In genomic region chr7:46025436-46025835, GRCm38 (mm10) we compare ENCODE assay signal across 17 mouse cellular contexts. TPM values are rescaled to one million over a fixed set of nuclear protein-coding genes. Genes with fewer than 3 reads are reported as not detected.
"Had no signal": no experiment of that assay in that cellular context is flagged by ENCODE, and none has a peak within 500 bp of the region (broad histone marks: within the 10 kb centered on the region; RNA-seq: fewer than 3 reads in every experiment).

No protein-coding gene starts in this region.

- H3K27me3 ChIP-seq: liver, embryonic 13.5 days; liver, embryonic 15.5 days; midbrain, embryonic 15.5 days; neural tube, embryonic 12.5 days; stomach, embryonic 15.5 days had no signal

- H3K4me2 ChIP-seq: liver, embryonic 11.5 days; liver, embryonic 13.5 days; liver, embryonic 15.5 days; midbrain, embryonic 11.5 days; midbrain, embryonic 13.5 days; midbrain, embryonic 15.5 days; neural tube, embryonic 12.5 days; stomach, embryonic 15.5 days had no signal

- H3K4me1 ChIP-seq: midbrain, embryonic 13.5 days; midbrain, embryonic 15.5 days; neural tube, embryonic 12.5 days had no signal

- H3K9me3 ChIP-seq: liver, embryonic 13.5 days; liver, embryonic 15.5 days; megakaryocyte, embryonic 14.5 days; midbrain, embryonic 13.5 days; midbrain, embryonic 15.5 days; neural tube, embryonic 12.5 days; stomach, embryonic 15.5 days had no signal

- H3K27ac ChIP-seq: liver, embryonic 13.5 days; liver, embryonic 15.5 days; macrophage; midbrain, embryonic 13.5 days; midbrain, embryonic 15.5 days; neural tube, embryonic 12.5 days; stomach, embryonic 15.5 days; stomach, postnatal 0 days had no signal

- H3K9ac ChIP-seq: liver, embryonic 13.5 days; liver, embryonic 15.5 days; liver, postnatal 0 days; midbrain, embryonic 13.5 days; midbrain, embryonic 15.5 days; neural tube, embryonic 12.5 days; stomach, embryonic 15.5 days had no signal

- H3K36me3 ChIP-seq: liver, embryonic 13.5 days; liver, embryonic 15.5 days; midbrain, embryonic 13.5 days; midbrain, embryonic 15.5 days; neural tube, embryonic 12.5 days; stomach, embryonic 15.5 days had no signal

- DNase-seq: liver; liver, embryonic 13.5 days; liver, postnatal 0 days; right cerebral cortex, postnatal 14 days; thymus, adult 2 months; thymus, postnatal 25 days; thymus, postnatal 4 days had no signal

- H3K4me3 ChIP-seq: liver, embryonic 13.5 days; liver, embryonic 15.5 days; megakaryocyte, embryonic 14.5 days; midbrain, embryonic 13.5 days; midbrain, embryonic 15.5 days; neural tube, embryonic 12.5 days; stomach, embryonic 15.5 days had no signal

- ATAC-seq: liver, postnatal 0 days; midbrain, embryonic 13.5 days; midbrain, embryonic 15.5 days had no signal

RNA-seq across cellular contexts. Expression of gene Abcc6, which starts 4.7 kb away (rescaled TPM):
- polyA plus RNA-seq: macrophage had no signal
